Mouse (Mus musculus): ENCODE measurements around the gene Mad1l1.
"Not testable (repeated sequence)": the region's sequence is repeated elsewhere in the genome, so short reads cannot be mapped to it uniquely, and the experiment has no call there.

Gene Mad1l1

GRCm38 (mm10) chr5:140321042-140321755, at the start of gene Mad1l1, which contains the start of gene Nudt1:
TSS of gene Mad1l1 (minus strand) at chr5:140321552.
TSS of gene Nudt1 (plus strand) at chr5:140321656.
- DNase-seq (ENCODE audit: low spot score in 2 of 2) = peak; percentile 92 to 93

GRCm38 (mm10) chr5:140370446-140371254, 49.3 kb upstream of the Mad1l1 start:
- DNase-seq (ENCODE audit: low spot score in 2 of 2) = no peak

GRCm38 (mm10) chr5:140369466-140369865, 48.1 kb upstream of the Mad1l1 start:
- no peak for DNase-seq (ENCODE audit: low spot score in 2 of 2)

- DNase-seq (ENCODE audit: low spot score in 2 of 2) = no peak
These were observed 47.6 kb upstream of the Mad1l1 start for GRCm38 (mm10) chr5:140368926-140369325.

DNA sequence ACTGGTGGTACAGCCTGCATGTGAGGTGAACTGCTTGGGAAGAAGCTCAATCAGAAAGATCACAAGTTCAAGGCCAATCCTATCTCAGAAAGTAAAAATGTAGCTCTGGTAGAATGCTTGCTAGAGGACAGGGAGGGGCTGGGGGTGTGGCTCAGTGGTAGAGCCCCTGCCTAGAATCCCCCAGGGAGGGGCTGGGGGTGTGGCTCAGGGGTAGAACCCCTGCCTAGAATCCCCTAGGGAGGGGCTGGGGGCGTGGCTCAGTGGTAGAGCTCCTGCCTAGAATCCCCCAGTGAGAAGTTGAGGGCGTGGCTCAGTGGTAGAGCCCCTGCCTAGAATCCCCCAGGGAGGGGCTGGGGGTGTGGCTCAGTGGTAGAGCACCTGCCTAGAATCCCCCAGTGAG, 46.8 kb upstream of the Mad1l1 start:
- not testable (repeated sequence) for DNase-seq (ENCODE audit: low spot score in 2 of 2)

- DNase-seq (ENCODE audit: low spot score in 2 of 2) = no peak
These were observed 43.1 kb upstream of the Mad1l1 start for GRCm38 (mm10) chr5:140364415-140364814.

DNA sequence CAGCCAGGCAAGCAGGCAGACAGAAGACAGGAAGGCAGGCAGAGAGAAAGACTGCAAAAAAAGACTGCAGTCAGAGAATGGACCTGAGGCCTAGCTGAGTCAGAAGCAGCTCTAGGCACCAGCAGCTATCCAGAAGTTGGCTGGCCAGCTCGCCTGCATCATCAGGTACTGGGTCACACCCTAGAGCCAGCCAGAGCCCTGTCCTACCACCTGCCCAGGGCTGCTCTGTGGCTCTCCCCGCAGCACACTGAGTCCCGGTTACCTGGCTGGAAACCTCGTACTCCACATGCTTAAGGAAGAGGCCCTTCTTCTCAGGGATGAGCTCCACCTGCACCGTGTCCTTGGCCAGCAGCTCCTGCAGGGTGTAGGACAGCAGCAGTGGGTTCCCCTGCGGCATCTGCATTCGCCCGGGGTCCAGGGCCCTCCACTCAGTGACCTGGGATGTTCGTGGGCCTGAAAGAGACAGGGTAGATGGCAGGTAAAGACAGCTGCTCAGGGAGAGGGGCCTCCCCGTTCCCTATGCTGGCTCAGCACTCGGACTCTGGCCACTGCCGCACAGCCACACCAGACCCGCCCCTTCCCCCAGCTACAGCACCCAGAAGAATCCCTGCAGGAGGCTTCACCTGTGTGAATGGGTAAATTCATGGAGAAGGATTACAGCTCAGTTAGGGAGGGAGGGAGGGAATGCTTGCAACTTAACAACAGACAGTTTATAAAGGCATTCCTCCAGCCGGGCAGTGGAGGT, 38.8 kb upstream of the Mad1l1 start:
- DNase-seq (ENCODE audit: low spot score in 2 of 2) = no peak

DNA sequence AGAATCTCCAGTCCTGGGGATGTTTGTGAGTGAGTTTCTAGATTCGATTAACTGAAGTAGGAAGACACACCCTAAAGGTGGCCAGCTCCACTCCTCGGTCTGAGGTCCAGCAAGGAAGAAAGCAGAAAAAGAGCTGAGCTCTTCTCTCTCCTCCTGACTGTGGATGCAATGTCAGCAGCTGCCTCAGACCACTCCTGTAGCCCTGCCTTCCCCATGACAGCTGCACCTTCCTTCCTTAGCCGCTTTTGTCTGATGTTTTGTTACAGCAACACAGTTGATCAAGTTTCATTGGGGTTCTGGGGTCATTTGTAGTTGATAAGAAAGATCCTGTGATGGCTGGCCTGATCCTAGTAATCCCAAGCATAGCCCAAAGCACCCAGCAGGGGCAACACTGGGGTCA, 36.1 kb upstream of the Mad1l1 start:
- no peak for DNase-seq (ENCODE audit: low spot score in 2 of 2)

GRCm38 (mm10) chr5:140355934-140356333, 34.6 kb upstream of the Mad1l1 start:
- DNase-seq (ENCODE audit: low spot score in 2 of 2) = no peak

DNA sequence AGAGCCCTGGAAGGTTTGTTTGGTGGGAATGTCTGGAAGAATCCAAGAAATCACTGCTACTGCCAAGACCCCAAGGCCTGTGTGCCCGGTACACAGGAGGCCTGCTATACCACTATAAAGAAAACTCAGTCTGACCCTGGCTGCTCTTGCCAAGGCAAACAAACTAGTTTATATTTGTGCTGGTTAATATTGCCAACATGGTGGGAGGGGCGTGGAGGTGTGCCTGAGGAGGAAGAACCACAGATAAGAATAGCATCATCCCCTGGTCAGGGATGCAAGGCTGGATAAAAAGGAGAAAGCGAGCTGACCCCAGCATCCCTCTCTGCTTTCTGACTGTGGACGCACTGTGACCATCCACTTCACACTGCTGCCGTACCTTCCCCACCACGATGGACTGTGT, 31.0 kb upstream of the Mad1l1 start:
- DNase-seq (ENCODE audit: low spot score in 2 of 2) = no peak

DNA sequence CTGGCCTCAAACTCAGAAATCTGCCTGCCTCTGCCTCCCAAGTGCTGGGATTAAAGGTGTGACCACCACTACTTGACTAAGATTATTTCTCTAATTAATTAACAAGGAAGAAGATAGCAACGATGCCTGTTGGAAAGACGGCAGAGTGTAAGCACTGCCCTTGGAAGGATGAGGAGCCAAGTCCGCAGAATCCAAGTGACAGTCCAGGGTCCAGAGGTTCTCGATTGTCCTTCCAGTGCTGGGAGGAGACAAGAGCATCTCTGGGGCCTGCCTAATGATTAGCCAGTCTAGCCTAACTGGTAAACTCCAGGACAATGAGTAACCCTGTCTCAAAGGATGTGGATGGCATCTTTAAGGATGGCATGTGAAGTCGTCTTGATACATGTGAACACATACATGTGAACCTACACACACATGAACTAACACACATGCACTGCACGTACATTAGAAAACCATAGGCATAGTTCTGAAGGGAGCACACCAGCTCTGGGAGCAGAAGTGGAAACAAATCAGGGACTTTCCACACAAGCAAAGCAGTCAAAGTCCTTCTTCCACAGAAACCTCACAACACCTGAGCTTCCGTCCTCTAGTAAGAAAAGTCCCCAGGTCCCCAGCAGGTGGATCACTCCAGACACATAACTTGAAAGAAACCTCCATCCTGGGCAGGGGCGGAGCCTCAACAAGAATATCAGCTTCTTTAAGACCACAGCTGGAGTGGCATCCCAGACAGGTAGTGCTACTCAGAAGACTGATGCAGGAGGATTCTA, 29.6 kb upstream of the Mad1l1 start:
- DNase-seq (ENCODE audit: low spot score in 2 of 2) = no peak

GRCm38 (mm10) chr5:140349882-140350281, 28.5 kb upstream of the Mad1l1 start:
- DNase-seq (ENCODE audit: low spot score in 2 of 2) = no peak

- DNase-seq (ENCODE audit: low spot score in 2 of 2) = no peak
These were observed 24.7 kb upstream of the Mad1l1 start for GRCm38 (mm10) chr5:140346050-140346449.

- DNase-seq (ENCODE audit: low spot score in 2 of 2) = no peak
These were observed 23.9 kb upstream of the Mad1l1 start for GRCm38 (mm10) chr5:140345244-140345643.

GRCm38 (mm10) chr5:140342880-140343279, 21.5 kb upstream of the Mad1l1 start:
- DNase-seq (ENCODE audit: low spot score in 2 of 2) = no peak

- DNase-seq (ENCODE audit: low spot score in 2 of 2) = no peak
These were observed 18.5 kb upstream of the Mad1l1 start for GRCm38 (mm10) chr5:140339836-140340235.

DNA sequence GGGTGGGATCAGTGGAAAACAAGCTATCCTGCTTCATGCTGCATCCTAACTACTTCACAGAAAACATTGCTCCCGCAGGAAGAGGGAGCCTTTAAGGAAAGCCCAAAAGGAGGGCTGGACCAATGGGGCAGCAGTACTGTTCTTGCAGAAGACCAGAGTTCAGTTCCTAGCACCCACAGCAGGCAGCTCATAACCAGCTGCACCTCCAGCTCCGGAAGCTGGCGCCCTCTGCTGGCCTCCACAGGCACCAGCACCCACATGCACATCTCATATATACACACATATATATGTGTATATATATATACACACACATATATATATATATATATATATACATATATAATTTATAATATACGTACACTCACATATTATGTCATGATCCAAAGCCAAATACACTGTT, 17.4 kb upstream of the Mad1l1 start:
- DNase-seq (ENCODE audit: low spot score in 2 of 2) = no peak

DNA sequence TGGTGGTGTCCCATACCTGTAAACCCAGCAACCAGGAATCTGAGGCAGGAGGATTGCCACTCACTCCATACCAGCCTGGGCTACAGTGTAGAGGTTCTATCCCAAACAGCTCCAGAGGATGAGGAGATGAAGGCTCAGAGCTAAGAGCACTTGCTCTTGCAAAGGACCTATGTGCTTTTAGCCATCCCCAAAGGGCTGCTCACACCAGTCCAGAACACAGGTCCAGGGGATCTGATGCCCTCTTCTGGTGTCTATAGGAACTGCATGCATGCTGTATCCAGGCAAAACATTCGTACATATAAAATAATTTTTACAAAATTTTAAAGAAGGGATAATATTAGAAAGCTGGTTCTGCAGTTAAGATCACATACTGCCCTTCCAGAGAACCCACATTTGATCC, 15.3 kb upstream of the Mad1l1 start:
- peak in 1 of 2 experiments; percentile 34 for DNase-seq (ENCODE audit: low spot score in 2 of 2)

DNA sequence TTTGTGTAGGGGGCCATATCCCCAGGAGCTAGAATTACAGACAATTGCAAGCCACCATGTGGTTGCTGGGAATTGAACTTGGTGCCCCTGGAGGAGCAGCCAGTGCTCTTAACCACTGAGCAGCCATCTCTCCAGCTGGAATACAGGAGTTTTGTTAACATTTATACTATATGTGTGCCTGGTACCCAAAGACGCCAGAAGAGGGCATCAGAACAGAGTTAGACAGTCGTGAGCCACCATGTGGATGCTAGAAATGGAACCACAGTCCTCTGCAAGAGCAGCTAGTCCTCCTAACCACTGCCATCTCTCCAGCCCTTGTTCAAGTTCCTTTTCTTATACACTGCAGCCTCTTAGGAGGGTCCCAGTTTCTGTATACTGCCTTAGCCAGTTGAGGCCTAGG, 12.3 kb upstream of the Mad1l1 start:
- peak in 1 of 2 experiments; percentile 22 for DNase-seq (ENCODE audit: low spot score in 2 of 2)

DNA sequence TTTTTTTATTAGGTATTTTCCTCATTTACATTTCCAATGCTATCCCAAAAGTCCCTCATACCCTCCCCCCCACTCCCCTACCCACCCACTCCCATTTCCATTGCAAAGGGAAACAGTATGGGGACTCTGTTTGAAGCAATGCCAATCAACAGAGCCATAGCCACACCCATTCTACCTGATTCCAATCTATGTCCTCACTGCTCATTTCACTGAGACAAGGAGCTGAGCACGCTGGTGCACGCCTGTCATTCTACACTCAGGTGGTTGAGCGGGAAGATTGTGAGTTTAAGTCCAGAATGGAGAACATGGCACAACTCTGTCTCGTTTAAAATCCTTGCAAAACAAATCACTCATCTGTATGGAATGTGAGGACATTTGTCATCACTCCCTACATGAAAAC, 11.2 kb upstream of the Mad1l1 start:
- no peak for DNase-seq (ENCODE audit: low spot score in 2 of 2)
